Mouse (Mus musculus) megakaryocyte-erythroid progenitor cell, adult 5-6 weeks (primary cell): ENCODE data around the gene Sept9. TPM values are rescaled to one million over a fixed set of nuclear protein-coding genes. Genes with fewer than 3 reads are reported as not detected.

Experiments
- ATAC-seq: replicated peaks from 2 replicates; pipeline ENCODE4 v1.8.0; 2016; ENCODE audit warnings: mild to moderate bottlenecking, inconsistent platforms; ENCODE audit not compliant: severe bottlenecking, poor library complexity, low FRiP score, low TSS enrichment
- total RNA-seq, 2 experiments: library from RNA; stranded (forward) in 1 of 2; stranded (reverse) in 1 of 2; fragments of 200-1000, 215-1000 nt in 1 of 2; fragments of >200 nt in 1 of 2; fragmentation: Nextera tagmentation in 1 of 2; gene quantifications; 2 replicates each; pipeline ENCODE4 v1.2.3; 2014 to 2017

Sept9 gene
- total RNA-seq, 2 experiments from 2014 or later: 46.9 to 60.5 TPM

- no peak for ATAC-seq
These were observed 8.0 kb downstream of the Sept9 start for GRCm38 (mm10) chr11:117207436-117207835.

GRCm38 (mm10) chr11:117208151-117208673 is 8.8 kb downstream of the Sept9 start:
- no peak for ATAC-seq

GRCm38 (mm10) chr11:117216713-117217112 is 17.3 kb downstream of the Sept9 start:
- ATAC-seq: no peak

GRCm38 (mm10) chr11:117218070-117218469 is 18.6 kb downstream of the Sept9 start:
- ATAC-seq: no peak

- ATAC-seq: no peak
These were observed 19.0 kb downstream of the Sept9 start for GRCm38 (mm10) chr11:117218498-117218897.

GRCm38 (mm10) chr11:117220777-117221176 is 21.3 kb downstream of the Sept9 start:
- ATAC-seq: no peak

GRCm38 (mm10) chr11:117221182-117221581 is 21.7 kb downstream of the Sept9 start:
- ATAC-seq: no peak

- ATAC-seq: no peak
These were observed 23.4 kb downstream of the Sept9 start for GRCm38 (mm10) chr11:117222899-117223298.

GRCm38 (mm10) chr11:117224804-117225203 is 25.3 kb downstream of the Sept9 start:
- 0 out of 2 replicates have a peak, but pooled peaks have one; percentile 43 for ATAC-seq

GRCm38 (mm10) chr11:117225531-117226213 is 26.2 kb downstream of the Sept9 start:
- ATAC-seq: no peak

GRCm38 (mm10) chr11:117226214-117226535 is 26.7 kb downstream of the Sept9 start:
- no peak for ATAC-seq

- no peak for ATAC-seq
These were observed 28.7 kb downstream of the Sept9 start for GRCm38 (mm10) chr11:117228139-117228538.

GRCm38 (mm10) chr11:117231551-117231950 is 32.1 kb downstream of the Sept9 start:
- no peak for ATAC-seq

GRCm38 (mm10) chr11:117232032-117232431 is 32.6 kb downstream of the Sept9 start:
- ATAC-seq: no peak

GRCm38 (mm10) chr11:117232886-117233458 is 33.5 kb downstream of the Sept9 start:
- no peak for ATAC-seq

- no peak for ATAC-seq
These were observed 34.4 kb downstream of the Sept9 start for GRCm38 (mm10) chr11:117233818-117234217.

- ATAC-seq: peak; percentile 39
These were observed 35.8 kb downstream of the Sept9 start for GRCm38 (mm10) chr11:117235086-117235897.

- no peak for ATAC-seq
These were observed 36.5 kb downstream of the Sept9 start for GRCm38 (mm10) chr11:117235898-117236459.

GRCm38 (mm10) chr11:117238169-117238568 is 38.7 kb downstream of the Sept9 start:
- ATAC-seq: peak; percentile 46

- no peak for ATAC-seq
These were observed 40.2 kb downstream of the Sept9 start for GRCm38 (mm10) chr11:117239617-117240016.
